Mouse (Mus musculus): ENCODE data around the gene Zkscan1. TPM values are rescaled to one million over a fixed set of nuclear protein-coding genes. Genes with fewer than 3 reads are reported as not detected.
"Not testable (repeated sequence)": the region's sequence is repeated elsewhere in the genome, so short reads cannot be mapped to it uniquely, and the experiment has no call there.

Zkscan1 gene
- 3.8 and 5.2 TPM in 2 replicates for polyA plus RNA-seq (2015; fragmentation: Nextera tagmentation; extraction: Ambion mirVana)

DNA sequence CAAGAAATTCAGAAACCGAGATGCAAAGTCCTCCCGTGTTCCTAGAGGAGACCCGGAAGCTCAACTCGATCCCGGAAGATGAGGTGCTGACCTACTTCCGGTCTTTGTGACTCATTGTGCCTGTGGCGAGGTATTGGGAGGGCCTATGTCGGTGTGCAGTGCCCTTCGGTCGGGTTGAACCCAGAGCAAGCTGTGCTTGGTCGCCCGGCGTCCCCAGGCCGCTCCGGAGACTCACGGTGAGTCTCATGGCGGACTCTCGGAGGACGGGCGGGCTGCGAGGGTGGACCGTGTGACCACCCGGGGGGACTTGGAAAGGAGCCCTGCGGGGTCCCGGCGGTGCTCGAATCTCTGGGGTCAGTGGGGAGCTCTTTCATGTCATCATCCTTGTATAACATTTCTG is at the start of gene Zkscan1:
TSS of gene Zkscan1 (plus strand) at position 89 of the 400 bp plus-strand sequence.
- WGBS (ENCODE audit: insufficient replicate concordance), result under 1% methylated on average over 27 of the region's 27 CpGs
- H3K27me3 ChIP-seq, result no peaks in the 10 kb centered on the region
- peak within 1 kb of the TSS; percentile 96 for H3K9ac ChIP-seq
- peak within 1 kb of the TSS; percentile 83 for H3K27ac ChIP-seq
- peaks cover 55% of the 10 kb centered on the region for H3K4me1 ChIP-seq (replicated peaks)
- H3K36me3 ChIP-seq, result peaks cover 20% of the 10 kb centered on the region
- H3K9me3 ChIP-seq (replicated peaks), result no peaks in the 10 kb centered on the region
- H3K4me3 ChIP-seq (replicated peaks), result peak within 1 kb of the TSS; percentile 94
- DNase-seq, result peak; percentile 74
- peak; percentile 91 for ATAC-seq (ENCODE audit: low read depth)
- H3K4me2 ChIP-seq, result peak within 1 kb of the TSS; percentile 80

DNA sequence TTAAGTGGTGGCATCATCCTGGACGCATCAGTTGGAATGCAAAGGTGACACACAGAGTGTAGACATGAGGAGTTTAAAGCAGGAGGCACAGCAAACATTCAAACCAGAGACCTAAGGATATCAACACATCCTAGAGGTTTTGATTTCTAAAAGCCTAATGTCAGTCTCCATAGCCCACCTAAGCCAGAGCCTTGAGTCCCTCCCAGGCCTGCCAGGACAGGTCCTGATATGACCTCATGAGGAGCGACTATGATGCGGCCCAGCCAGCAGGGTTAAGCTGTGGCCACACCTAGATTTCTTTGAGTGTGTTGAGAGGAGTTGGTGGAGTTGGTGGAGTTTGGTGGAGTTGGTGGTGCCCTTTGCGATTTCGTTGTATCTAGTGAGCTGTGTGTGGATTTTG is 32.0 kb upstream of the Zkscan1 start, which contains the start of gene Smok3c:
TSS of gene Smok3c (plus strand) at position 301 of the 400 bp plus-strand sequence.
- not testable (repeated sequence) for H3K9ac ChIP-seq; ATAC-seq (ENCODE audit: low read depth); DNase-seq; H3K27ac ChIP-seq; H3K9me3 ChIP-seq (replicated peaks); H3K4me3 ChIP-seq (replicated peaks); H3K4me2 ChIP-seq; H3K4me1 ChIP-seq (replicated peaks); H3K27me3 ChIP-seq; H3K36me3 ChIP-seq
- no CpG with 5 or more reads among the region's 5 CpGs for whole genome bisulfite sequencing (ENCODE audit: insufficient replicate concordance)

DNA sequence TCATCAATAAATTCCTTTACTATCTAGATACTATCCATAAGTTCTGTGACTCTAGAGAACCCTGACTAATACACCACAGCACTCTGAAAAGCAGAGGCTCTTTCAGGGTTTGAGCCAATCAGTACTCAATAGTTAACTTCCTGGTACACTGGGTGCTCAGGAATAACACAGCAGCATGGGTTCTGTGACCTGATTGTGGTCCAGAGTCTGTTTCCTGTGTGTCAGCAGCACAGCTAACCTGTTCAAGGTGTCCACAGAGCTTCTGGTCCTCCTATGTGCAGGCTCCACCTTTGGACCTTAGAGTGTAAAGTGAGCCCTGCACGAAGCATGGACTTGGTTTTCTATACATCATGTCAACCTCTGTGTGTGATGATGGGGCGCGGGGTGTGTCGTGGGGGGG is 11.1 kb upstream of the Zkscan1 start:
- no peak for ATAC-seq (ENCODE audit: low read depth)
- Histone ChIP-seq H3K4me2 (no peak overlapping the region), H3K36me3 (no peaks in the 10 kb centered on the region), H3K4me3 (replicated peaks) (no peak overlapping the region), H3K9ac (no peak overlapping the region), H3K27ac (no peak overlapping the region), H3K9me3 (replicated peaks) (no peaks in the 10 kb centered on the region), H3K4me1 (replicated peaks) (no peaks in the 10 kb centered on the region), H3K27me3 (no peaks in the 10 kb centered on the region)
- DNase-seq, result no peak
- 77% methylated on average over 4 of the region's 4 CpGs for WGBS (ENCODE audit: insufficient replicate concordance)

DNA sequence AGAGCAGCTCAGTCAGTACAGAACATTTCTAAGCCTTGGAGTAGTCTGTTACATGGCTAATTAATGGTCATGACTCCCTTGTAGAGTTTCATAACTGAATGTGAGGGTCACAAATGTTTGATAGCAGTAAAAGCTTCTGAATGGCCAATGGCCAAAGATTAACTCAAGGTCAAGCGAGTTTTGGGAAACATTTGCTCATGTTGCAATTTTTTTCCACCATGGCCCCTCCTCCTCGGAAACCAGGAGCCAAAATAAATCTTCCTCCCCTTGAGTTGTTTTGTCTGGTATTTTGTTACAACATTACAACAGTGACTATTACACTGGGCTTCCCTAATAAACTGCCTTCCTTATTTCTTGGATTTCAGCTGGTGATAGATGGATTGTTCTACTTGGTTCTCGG is 9.2 kb upstream of the Zkscan1 start:
- 52% methylated on average over 3 of the region's 3 CpGs for WGBS (ENCODE audit: insufficient replicate concordance)
- no peaks in the 10 kb centered on the region for H3K36me3 ChIP-seq
- no peak overlapping the region for H3K27ac ChIP-seq
- H3K9me3 ChIP-seq (replicated peaks), result no peaks in the 10 kb centered on the region
- ATAC-seq (ENCODE audit: low read depth), result no peak
- no peak overlapping the region for H3K4me3 ChIP-seq (replicated peaks)
- H3K27me3 ChIP-seq, result no peaks in the 10 kb centered on the region
- no peaks in the 10 kb centered on the region for H3K4me1 ChIP-seq (replicated peaks)
- DNase-seq, result no peak
- no peak overlapping the region for H3K4me2 ChIP-seq
- H3K9ac ChIP-seq, result no peak overlapping the region

DNA sequence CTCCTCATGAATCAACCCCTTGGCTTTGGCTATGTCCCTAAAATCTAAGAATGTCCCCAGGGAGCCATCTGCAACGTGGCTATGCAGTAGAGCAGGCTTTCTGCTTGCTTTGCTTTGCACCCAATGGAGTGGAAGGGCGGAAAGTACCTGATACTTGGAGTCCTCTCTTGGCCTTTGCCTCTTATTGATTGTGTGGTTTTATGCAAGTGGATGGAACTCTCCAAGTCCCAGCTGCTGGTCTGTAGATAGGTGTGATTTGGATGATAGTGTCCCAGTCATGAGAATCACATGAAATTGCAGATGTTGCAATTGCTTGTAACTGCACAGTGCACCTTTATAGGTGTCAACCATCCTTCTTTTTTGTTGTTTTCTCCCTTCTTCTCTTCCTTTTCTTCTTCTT is 8.7 kb upstream of the Zkscan1 start:
- ATAC-seq (ENCODE audit: low read depth), result no peak
- Histone ChIP-seq H3K9ac (no peak overlapping the region), H3K4me2 (no peak overlapping the region), H3K4me3 (replicated peaks) (no peak overlapping the region), H3K36me3 (no peaks in the 10 kb centered on the region), H3K9me3 (replicated peaks) (no peaks in the 10 kb centered on the region), H3K4me1 (replicated peaks) (no peaks in the 10 kb centered on the region), H3K27ac (no peak overlapping the region), H3K27me3 (no peaks in the 10 kb centered on the region)
- whole genome bisulfite sequencing (ENCODE audit: insufficient replicate concordance), result 41% methylated on average over 2 of the region's 2 CpGs
- DNase-seq, result no peak

DNA sequence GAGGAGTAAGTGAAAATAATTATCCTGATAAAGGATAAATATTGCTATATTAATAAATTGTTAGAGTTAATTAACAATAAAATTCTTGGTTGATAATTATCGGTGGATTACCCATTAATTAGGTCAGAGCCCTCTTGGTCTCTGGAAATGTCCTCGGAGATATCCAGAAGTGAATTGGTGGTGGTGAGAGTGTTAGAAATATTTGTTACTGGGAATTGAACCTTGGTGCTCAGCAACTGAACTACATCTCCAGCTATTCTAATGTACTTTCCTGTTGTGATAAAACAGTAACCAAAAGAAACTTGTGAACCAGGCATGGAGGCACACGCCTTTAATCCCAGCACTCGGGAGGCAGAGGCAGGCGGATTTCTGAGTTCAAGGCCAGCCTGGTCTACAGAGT is 4.4 kb upstream of the Zkscan1 start:
- H3K4me2 ChIP-seq, result no peak overlapping the region
- H3K27ac ChIP-seq, result no peak overlapping the region
- ATAC-seq (ENCODE audit: low read depth) (no peak), DNase-seq (no peak)
- 79% methylated on average over 5 of the region's 5 CpGs for WGBS (ENCODE audit: insufficient replicate concordance)
- no peaks in the 10 kb centered on the region for H3K27me3 ChIP-seq
- no peak overlapping the region for H3K9ac ChIP-seq
- H3K4me1 ChIP-seq (replicated peaks), result peaks cover 15% of the 10 kb centered on the region
- H3K9me3 ChIP-seq (replicated peaks), result no peaks in the 10 kb centered on the region
- H3K36me3 ChIP-seq, result no peaks in the 10 kb centered on the region
- no peak overlapping the region for H3K4me3 ChIP-seq (replicated peaks)

DNA sequence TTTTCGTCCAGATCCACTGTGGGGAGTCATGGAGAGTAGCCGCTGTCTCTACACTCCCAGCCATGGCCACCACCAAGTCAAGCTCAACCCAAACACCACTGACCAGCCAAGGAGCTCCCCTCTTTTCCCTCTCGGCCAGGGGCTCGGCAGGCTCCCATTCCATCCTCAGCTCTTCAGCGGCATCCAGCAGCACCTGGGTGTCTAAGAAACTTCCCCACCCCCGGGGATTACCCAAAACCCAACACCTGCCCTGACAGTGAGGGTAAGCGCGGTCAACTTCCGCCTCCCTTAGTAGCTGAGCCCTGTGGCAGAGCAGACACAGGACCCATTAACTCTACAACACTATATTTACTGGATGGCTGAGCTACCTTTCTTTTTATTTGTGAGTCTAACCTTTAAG is 3.4 kb upstream of the Zkscan1 start:
- no peak overlapping the region for H3K4me3 ChIP-seq (replicated peaks)
- WGBS (ENCODE audit: insufficient replicate concordance), result 70% methylated on average over 9 of the region's 9 CpGs
- H3K27ac ChIP-seq, result no peak overlapping the region
- no peak for ATAC-seq (ENCODE audit: low read depth)
- H3K27me3 ChIP-seq, result no peaks in the 10 kb centered on the region
- no peaks in the 10 kb centered on the region for H3K9me3 ChIP-seq (replicated peaks)
- no peak overlapping the region for H3K4me2 ChIP-seq
- peaks cover 24% of the 10 kb centered on the region for H3K4me1 ChIP-seq (replicated peaks)
- H3K9ac ChIP-seq, result no peak overlapping the region
- no peaks in the 10 kb centered on the region for H3K36me3 ChIP-seq
- no peak for DNase-seq

DNA sequence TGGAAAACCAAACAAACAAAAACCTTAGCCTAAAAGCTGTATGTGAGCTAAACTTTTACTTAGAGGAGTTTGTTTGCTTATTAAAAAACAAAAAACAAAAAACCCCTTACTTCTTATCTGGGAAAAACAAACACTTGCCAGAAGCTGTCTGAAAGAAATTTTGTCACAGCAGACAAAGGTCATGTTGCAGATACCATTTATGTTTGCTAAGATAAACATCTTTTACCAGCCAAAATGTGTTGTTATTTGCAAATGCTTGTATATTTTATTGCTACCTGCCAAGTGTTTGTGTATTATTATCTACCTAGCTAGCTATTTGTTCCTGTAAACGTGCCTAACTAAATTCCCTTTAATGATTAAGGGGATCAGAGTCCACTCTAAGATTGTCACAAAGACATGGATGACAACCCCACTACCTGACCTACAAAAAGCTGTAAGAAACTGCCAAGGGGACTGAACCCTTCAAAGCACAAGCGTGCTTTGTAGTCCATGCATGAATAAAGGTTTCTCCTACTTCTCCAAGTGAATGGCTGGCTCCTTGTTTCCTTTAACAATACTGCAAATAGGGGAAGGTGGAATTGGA is 1.5 kb upstream of the Zkscan1 start:
- Histone ChIP-seq H3K36me3 (peaks cover 15% of the 10 kb centered on the region), H3K4me2 (0 out of 2 replicates have a peak overlapping the region, but pooled peaks have one; percentile 80), H3K4me3 (replicated peaks) (no peak overlapping the region), H3K9me3 (replicated peaks) (no peaks in the 10 kb centered on the region), H3K4me1 (replicated peaks) (peaks cover 44% of the 10 kb centered on the region), H3K27me3 (no peaks in the 10 kb centered on the region), H3K9ac (no peak overlapping the region), H3K27ac (peak overlapping the region; percentile 83; the same call in 1 of the 2 replicates)
- no peak for ATAC-seq (ENCODE audit: low read depth)
- 58% methylated on average over 2 of the region's 2 CpGs for WGBS (ENCODE audit: insufficient replicate concordance)
- DNase-seq, result no peak

DNA sequence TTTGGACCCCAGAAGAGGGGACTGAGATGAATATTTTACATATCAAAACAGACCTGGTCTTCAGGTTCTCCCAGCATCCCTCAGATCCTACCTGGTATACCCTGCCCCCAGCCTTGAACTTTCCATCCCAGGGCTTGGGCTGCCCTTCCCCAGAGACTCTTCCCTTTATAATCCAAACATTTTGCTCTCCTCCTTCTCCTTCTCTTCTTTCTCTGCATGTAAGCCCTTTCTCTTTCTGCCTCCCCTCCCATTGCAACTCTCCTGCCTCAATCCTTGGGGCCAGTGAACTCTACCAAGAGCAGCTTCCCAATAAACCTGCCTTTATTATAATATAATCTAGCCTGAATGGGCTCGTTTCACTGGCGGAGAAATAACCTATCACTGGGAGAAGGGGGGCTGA is 948 bp upstream of the Zkscan1 start:
- Histone ChIP-seq H3K27me3 (no peaks in the 10 kb centered on the region), H3K9ac (no peak overlapping the region), H3K4me2 (peak overlapping the region; percentile 80; the same call in 1 of the 2 replicates), H3K4me1 (replicated peaks) (peaks cover 49% of the 10 kb centered on the region), H3K36me3 (peaks cover 15% of the 10 kb centered on the region), H3K27ac (peak overlapping the region; percentile 83), H3K4me3 (replicated peaks) (no peak overlapping the region), H3K9me3 (replicated peaks) (no peaks in the 10 kb centered on the region)
- 76% methylated on average over 2 of the region's 2 CpGs for WGBS (ENCODE audit: insufficient replicate concordance)
- no peak for ATAC-seq (ENCODE audit: low read depth)
- DNase-seq, result no peak

DNA sequence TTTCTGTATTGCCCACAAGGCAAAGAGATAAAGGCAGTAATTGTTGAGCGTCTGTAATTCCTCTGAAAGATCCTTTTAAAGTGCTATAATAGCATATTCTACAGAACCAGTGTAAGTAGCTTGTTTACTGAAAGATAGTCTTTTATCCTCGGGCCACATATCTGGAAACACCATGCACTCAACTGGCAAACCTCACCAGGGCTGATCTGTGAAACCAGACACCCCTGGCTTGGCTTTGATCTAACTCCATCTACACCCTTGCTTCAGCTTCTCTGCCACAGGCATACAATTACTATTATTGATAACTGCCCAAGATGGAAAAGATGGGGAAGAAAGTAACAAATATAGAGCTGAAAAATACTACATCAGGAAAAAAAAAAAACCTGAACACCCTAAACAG is 377 bp upstream of the Zkscan1 start:
- Histone ChIP-seq H3K27me3 (no peaks in the 10 kb centered on the region), H3K4me3 (replicated peaks) (peak overlapping the region; percentile 94), H3K4me1 (replicated peaks) (peaks cover 55% of the 10 kb centered on the region), H3K36me3 (peaks cover 20% of the 10 kb centered on the region), H3K27ac (peak overlapping the region; percentile 83), H3K9ac (peak overlapping the region; percentile 96), H3K4me2 (peak overlapping the region; percentile 80), H3K9me3 (replicated peaks) (no peaks in the 10 kb centered on the region)
- peak; percentile 76 for ATAC-seq (ENCODE audit: low read depth)
- peak; percentile 25 for DNase-seq
- WGBS (ENCODE audit: insufficient replicate concordance), result 11% methylated on average over 2 of the region's 2 CpGs

DNA sequence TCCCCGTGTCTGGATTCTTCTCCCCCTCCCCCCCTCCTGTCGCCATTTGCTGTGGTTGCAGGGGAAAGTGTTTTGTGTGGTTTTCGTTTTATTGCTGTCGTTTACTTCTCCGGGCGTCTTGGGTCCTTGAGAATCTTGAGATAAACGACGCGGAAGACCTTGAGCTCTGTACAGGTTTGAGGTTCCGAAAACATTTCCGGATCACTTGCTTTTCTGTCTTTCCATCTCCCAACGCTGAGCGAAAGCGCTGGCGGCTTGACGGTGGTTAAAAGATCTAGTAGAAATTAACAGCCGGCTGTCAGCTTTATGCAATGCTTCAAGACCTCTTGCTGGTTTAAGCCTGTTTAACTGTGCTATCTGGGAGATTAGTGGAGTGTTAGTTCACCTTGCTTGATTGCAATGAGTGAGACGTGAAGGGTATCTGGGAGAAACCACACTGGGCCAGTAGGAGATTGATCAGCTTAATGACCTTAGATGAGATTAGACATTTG is 582 bp downstream of the Zkscan1 start:
- Histone ChIP-seq H3K27me3 (no peaks in the 10 kb centered on the region), H3K27ac (peak overlapping the region; percentile 83), H3K9me3 (replicated peaks) (no peaks in the 10 kb centered on the region), H3K9ac (peak overlapping the region; percentile 96), H3K4me2 (peak overlapping the region; percentile 80), H3K4me3 (replicated peaks) (peak overlapping the region; percentile 94), H3K36me3 (peaks cover 20% of the 10 kb centered on the region), H3K4me1 (replicated peaks) (peaks cover 55% of the 10 kb centered on the region)
- WGBS (ENCODE audit: insufficient replicate concordance), result under 1% methylated on average over 18 of the region's 18 CpGs
- ATAC-seq (ENCODE audit: low read depth), result no peak
- DNase-seq, result no peak

DNA sequence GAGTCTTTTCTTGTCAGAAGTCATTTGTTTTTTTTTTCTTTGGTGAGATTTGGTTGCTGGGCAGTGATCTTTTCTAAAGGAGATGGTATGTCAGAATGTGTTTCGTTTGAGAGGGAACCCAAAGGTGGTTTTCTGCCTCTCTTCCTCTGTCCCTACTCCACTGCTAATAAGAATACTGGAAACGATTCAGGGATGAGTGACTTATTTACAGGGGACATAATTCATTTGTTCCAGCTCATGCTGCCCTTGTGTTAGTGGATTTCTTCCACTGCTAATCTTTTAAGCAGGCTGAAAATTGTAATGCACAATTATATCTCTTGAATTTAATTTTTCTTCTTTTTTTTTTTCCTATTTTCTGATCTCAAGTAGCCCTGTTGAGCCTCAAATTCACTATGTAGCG is 2.0 kb downstream of the Zkscan1 start:
- Histone ChIP-seq H3K9ac (peak overlapping the region; percentile 96; the same call in 1 of the 2 replicates), H3K27ac (no peak overlapping the region), H3K27me3 (no peaks in the 10 kb centered on the region), H3K36me3 (peaks cover 20% of the 10 kb centered on the region), H3K9me3 (replicated peaks) (no peaks in the 10 kb centered on the region), H3K4me1 (replicated peaks) (peaks cover 55% of the 10 kb centered on the region), H3K4me2 (peak overlapping the region; percentile 80), H3K4me3 (replicated peaks) (0 out of 2 replicates have a peak overlapping the region, but pooled peaks have one; percentile 6)
- ATAC-seq (ENCODE audit: low read depth) (no peak), DNase-seq (no peak)
- 76% methylated on average over 3 of the region's 3 CpGs for WGBS (ENCODE audit: insufficient replicate concordance)
